In genomic region chr17:25187784-25188149, GRCm38 (mm10) we compare ENCODE assay signal across 9 mouse cellular contexts. TPM values are rescaled to one million over a fixed set of nuclear protein-coding genes. Genes with fewer than 3 reads are reported as not detected.
DNase-seq lines count a peak whose midpoint lies in the region; ATAC-seq and TF ChIP-seq lines count a peak whose summit lies in the region.
"Had no signal": no experiment of that assay in that cellular context is flagged by ENCODE, and none has a peak within 500 bp of the region (broad histone marks: within the 10 kb centered on the region; RNA-seq: fewer than 3 reads in every experiment).

No protein-coding gene starts in this region.

- TF ChIP-seq EP300 in lung, postnatal 0 days (IDR thresholded peaks at IDR 0.05), result no peak

- peak overlapping the region; percentile 80 for H3K4me2 ChIP-seq in lung, postnatal 0 days (replicated peaks; ENCODE audit: low read depth, low read length)

- H3K4me1 ChIP-seq in lung, postnatal 0 days (ENCODE audit: insufficient read depth, low read depth, low read length), result peaks cover 15% of the 10 kb centered on the region
- peaks cover 4% of the 10 kb centered on the region; the same call in 1 of the 2 replicates for H3K4me1 ChIP-seq in embryonic fibroblast, embryonic 13.5 days (ENCODE audit: control insufficient read depth, insufficient read depth, low read length)
- peaks cover 37% of the 10 kb centered on the region for H3K4me1 ChIP-seq in limb, embryonic 10.5 days
- H3K4me1 ChIP-seq in small intestine, adult 2 months (ENCODE audit: control insufficient read depth, insufficient read depth, insufficient read length, low read length), result peaks cover 7% of the 10 kb centered on the region

- peak overlapping the region; percentile 96 for H3K4me3 ChIP-seq in lung, postnatal 0 days (ENCODE audit: low read depth, low read length)
- H3K4me3 ChIP-seq in embryonic fibroblast, embryonic 13.5 days (ENCODE audit: insufficient read depth, low read length), result peak overlapping the region; percentile 45
- H3K4me3 ChIP-seq in limb, embryonic 10.5 days, result peak overlapping the region; percentile 91
- peak overlapping the region; percentile 90 for H3K4me3 ChIP-seq in small intestine, adult 2 months (ENCODE audit: low read depth, low read length)

- peak overlapping the region; percentile 92 for H3K9ac ChIP-seq in lung, postnatal 0 days (replicated peaks; ENCODE audit: low read depth)

- TF ChIP-seq CTCF in lung, postnatal 0 days (IDR thresholded peaks at IDR 0.05), result no peak
- TF ChIP-seq CTCF in embryonic fibroblast, embryonic 13.5 days (IDR thresholded peaks at IDR 0.05; ENCODE audit: borderline replicate concordance, insufficient read depth, low read length), result no peak
- no peak for TF ChIP-seq CTCF in small intestine, adult 2 months (IDR thresholded peaks at IDR 0.05; ENCODE audit: extremely low read depth, insufficient read length, insufficient replicate concordance, low read depth, low read length)

- TF ChIP-seq POLR2A in embryonic fibroblast, embryonic 13.5 days (IDR thresholded peaks at IDR 0.05; ENCODE audit: low read depth, low read length), result no peak
- TF ChIP-seq POLR2A in small intestine, adult 2 months (IDR thresholded peaks at IDR 0.05; ENCODE audit: low read depth, low read length), result no peak

- no peaks in the 10 kb centered on the region; the same call in 1 of the 2 replicates for H3K36me3 ChIP-seq in lung, postnatal 0 days (ENCODE audit: insufficient read depth, low read length)
- H3K36me3 ChIP-seq in limb, embryonic 10.5 days, result peaks cover 28% of the 10 kb centered on the region
- peaks cover 3% of the 10 kb centered on the region; the same call in 1 of the 2 replicates for H3K36me3 ChIP-seq in small intestine, adult 2 months (ENCODE audit: control insufficient read depth, insufficient read depth, low read length)

- ATAC-seq in lung, postnatal 0 days, result no peak

- 8% methylated on average over 11 of the region's 11 CpGs for WGBS in lung, postnatal 0 days
- 6% methylated on average over 11 of the region's 11 CpGs for WGBS in limb, embryonic 10.5 days
- 16% methylated on average over 11 of the region's 11 CpGs for whole genome bisulfite sequencing in small intestine, adult 2 months

- no peak for DNase-seq in lung, postnatal 0 days (ENCODE audit: low spot score)
- DNase-seq in lung, postnatal 10 days, result no peak
- DNase-seq in limb, embryonic 10.5 days (ENCODE audit: low spot score), result peak; percentile 41
- DNase-seq in adrenal gland, adult 18-20 months (ENCODE audit: low spot score in 2 of 2), result no peak
- no peak for DNase-seq in adrenal gland, postnatal 14 days
- no peak for DNase-seq in right cerebral cortex, adult 2 months (ENCODE audit: low spot score in 2 of 2)

- H3K27ac ChIP-seq in lung, postnatal 0 days (ENCODE audit: low read length), result peak overlapping the region; percentile 93
- peak overlapping the region; percentile 60 for H3K27ac ChIP-seq in embryonic fibroblast, embryonic 13.5 days (ENCODE audit: insufficient read depth, low read length)
- H3K27ac ChIP-seq in limb, embryonic 10.5 days, result peak overlapping the region; percentile 92
- peak overlapping the region; percentile 12; the same call in 1 of the 2 replicates for H3K27ac ChIP-seq in small intestine, adult 2 months (ENCODE audit: insufficient read depth, low read depth, low read length)

- H3K27me3 ChIP-seq in lung, postnatal 0 days (replicated peaks; ENCODE audit: insufficient read depth, low read length), result no peaks in the 10 kb centered on the region
- no peaks in the 10 kb centered on the region for H3K27me3 ChIP-seq in limb, embryonic 10.5 days (ENCODE audit: low read depth, poor library complexity, severe bottlenecking)
- H3K27me3 ChIP-seq in small intestine, adult 2 months (ENCODE audit: control insufficient read depth, insufficient read depth, low read length), result no peaks in the 10 kb centered on the region

- no peaks in the 10 kb centered on the region for H3K9me3 ChIP-seq in lung, postnatal 0 days (ENCODE audit: low read length)
- H3K9me3 ChIP-seq in limb, embryonic 10.5 days (replicated peaks), result no peaks in the 10 kb centered on the region

RNA-seq across cellular contexts. Expression of gene Unkl, which starts 0.4 kb away (rescaled TPM):
- 7.0 and 7.8 TPM in 2 replicates for polyA plus RNA-seq in lung, postnatal 0 days (2015; fragmentation: Nextera tagmentation; extraction: Ambion mirVana)
- 10.1 and 12.3 TPM in 2 replicates for polyA plus RNA-seq in embryonic fibroblast, embryonic 13.5 days (2011; ENCODE audit: insufficient read length, low read depth, missing spikeins)
- 9.1 and 10.0 TPM in 2 replicates for polyA plus RNA-seq in limb, embryonic 10.5 days (2016; fragmentation: Nextera tagmentation; extraction: Ambion mirVana)
- 7.1 and 11.7 TPM in 2 replicates for polyA plus RNA-seq in small intestine, adult 2 months (2012; rRNA removed)
- 10 to 100 TPM; 15.4 to 16.2 TPM for total RNA-seq in adrenal gland, adult 18-20 months (2021)
- 15.9 and 17.8 TPM in 2 replicates for total RNA-seq in adrenal gland, postnatal 14 days (2021)

RNA-seq across cellular contexts. Expression of gene BC003965, which starts 3.4 kb away (rescaled TPM):
- polyA plus RNA-seq in lung, postnatal 0 days (2015; fragmentation: Nextera tagmentation; extraction: Ambion mirVana), result 18.5 and 19.5 TPM in 2 replicates
- polyA plus RNA-seq in embryonic fibroblast, embryonic 13.5 days (2011; ENCODE audit: insufficient read length, low read depth, missing spikeins), result 12.3 and 12.6 TPM in 2 replicates
- 36.0 and 38.5 TPM in 2 replicates for polyA plus RNA-seq in limb, embryonic 10.5 days (2016; fragmentation: Nextera tagmentation; extraction: Ambion mirVana)
- polyA plus RNA-seq in small intestine, adult 2 months (2012; rRNA removed), result 5.4 and 6.3 TPM in 2 replicates
- total RNA-seq in adrenal gland, adult 18-20 months (2021), result 10 to 100 TPM; 18.5 to 20.0 TPM
- total RNA-seq in adrenal gland, postnatal 14 days (2021), result 20.2 and 21.2 TPM in 2 replicates

RNA-seq across cellular contexts. Expression of gene Gm38655, which starts 12.5 kb away (rescaled TPM):
- 5.9 and 6.4 TPM in 2 replicates for polyA plus RNA-seq in lung, postnatal 0 days (2015; fragmentation: Nextera tagmentation; extraction: Ambion mirVana)
- not detected in 2 replicates for polyA plus RNA-seq in embryonic fibroblast, embryonic 13.5 days (2011; ENCODE audit: insufficient read length, low read depth, missing spikeins)
- not detected in 2 replicates for polyA plus RNA-seq in limb, embryonic 10.5 days (2016; fragmentation: Nextera tagmentation; extraction: Ambion mirVana)
- 0.33 and 0.46 TPM in 2 replicates for polyA plus RNA-seq in small intestine, adult 2 months (2012; rRNA removed)
- not detected for total RNA-seq in adrenal gland, adult 18-20 months (2021)
- total RNA-seq in adrenal gland, postnatal 14 days (2021), result 0.37 TPM in 1 of 2 replicates, not detected in the other
- total RNA-seq: neutrophil, adult 5-6 weeks had no signal

RNA-seq across cellular contexts. Expression of gene Ccdc154, which starts 25.5 kb away (rescaled TPM):
- 0.51 and 0.77 TPM in 2 replicates for polyA plus RNA-seq in lung, postnatal 0 days (2015; fragmentation: Nextera tagmentation; extraction: Ambion mirVana)
- polyA plus RNA-seq in embryonic fibroblast, embryonic 13.5 days (2011; ENCODE audit: insufficient read length, low read depth, missing spikeins), result 0.20 and 0.21 TPM in 2 replicates
- not detected in 2 replicates for polyA plus RNA-seq in limb, embryonic 10.5 days (2016; fragmentation: Nextera tagmentation; extraction: Ambion mirVana)
- 0.06 TPM in 1 of 2 replicates, not detected in the other for polyA plus RNA-seq in small intestine, adult 2 months (2012; rRNA removed)
- total RNA-seq in adrenal gland, adult 18-20 months (2021), result under 1 TPM; 0.10 to 0.13 TPM
- total RNA-seq in adrenal gland, postnatal 14 days (2021), result 0.15 TPM in 1 of 2 replicates, not detected in the other

RNA-seq across cellular contexts. Expression of gene Gnptg, which starts 52.2 kb away (rescaled TPM):
- polyA plus RNA-seq in lung, postnatal 0 days (2015; fragmentation: Nextera tagmentation; extraction: Ambion mirVana), result 68.3 and 74.5 TPM in 2 replicates
- polyA plus RNA-seq in embryonic fibroblast, embryonic 13.5 days (2011; ENCODE audit: insufficient read length, low read depth, missing spikeins), result 13.9 and 16.1 TPM in 2 replicates
- 34.6 and 35.0 TPM in 2 replicates for polyA plus RNA-seq in limb, embryonic 10.5 days (2016; fragmentation: Nextera tagmentation; extraction: Ambion mirVana)
- 21.0 and 29.3 TPM in 2 replicates for polyA plus RNA-seq in small intestine, adult 2 months (2012; rRNA removed)
- 10 to 100 TPM; 42.4 to 46.5 TPM for total RNA-seq in adrenal gland, adult 18-20 months (2021)
- 34.3 and 35.7 TPM in 2 replicates for total RNA-seq in adrenal gland, postnatal 14 days (2021)

Comparison
In these comparisons a context has a peak if more than half of its experiments do, and no peak if none do; other contexts are left out.
1. H3K27ac ChIP-seq: peak in every context shown above with its lines; median percentile 93 in lung, postnatal 0 days; 92 in limb, embryonic 10.5 days; 60 in embryonic fibroblast, embryonic 13.5 days; 12 in small intestine, adult 2 months.
2. H3K4me3 ChIP-seq: peak in every context shown above with its lines; median percentile 96 in lung, postnatal 0 days; 91 in limb, embryonic 10.5 days; 90 in small intestine, adult 2 months; 45 in embryonic fibroblast, embryonic 13.5 days.